Mouse (Mus musculus) CH12.LX (cell line): Measurements from ENCODE around the gene Scrn3. TPM values are rescaled to one million over a fixed set of nuclear protein-coding genes. Genes with fewer than 3 reads are reported as not detected.

ENCODE experiments used
- DNase-seq: peaks from one replicate; pipeline ENCODE4 v3.0.0-alpha.2; 2013; ENCODE audit errors: extremely low read depth
- H3K27ac ChIP-seq: 2 replicates; pipeline ENCODE4 v1.5.1; 2012; ENCODE audit warnings: low read depth, mild to moderate bottlenecking, control low read depth, moderate library complexity; ENCODE audit not compliant: insufficient read depth
- H3K27me3 ChIP-seq: replicated peaks from 2 replicates; pipeline ENCODE3; 2012; ENCODE audit warnings: inconsistent platforms
- H3K36me3 ChIP-seq, 2 experiments: replicated peaks in 1 of 2; 2 replicates each; pipeline versions ENCODE3 to v1.6.1; 2012; ENCODE audit warnings: inconsistent platforms in 1 of 2, low read length in 1 of 2, mild to moderate bottlenecking in 1 of 2, mixed read lengths in 1 of 2, moderate library complexity in 1 of 2; ENCODE audit not compliant: control insufficient read depth in 1 of 2, insufficient read depth in 1 of 2
- H3K4me1 ChIP-seq, 2 experiments: 2 replicates each; pipeline ENCODE4 v1.6.1; 2012; ENCODE audit warnings: inconsistent platforms in 1 of 2, moderate library complexity in 1 of 2; ENCODE audit not compliant: insufficient read depth in 2 of 2, control insufficient read depth in 1 of 2
- H3K4me2 ChIP-seq: 2 replicates; pipeline ENCODE4 v1.6.1; 2012; ENCODE audit warnings: low read depth, mild to moderate bottlenecking, control low read depth; ENCODE audit not compliant: poor library complexity, insufficient read depth, severe bottlenecking
- H3K4me3 ChIP-seq, 3 experiments: fragments of 150-350 bp in 1 of 3; sonication (generic) in 1 of 3; replicated peaks in 1 of 3; 2 replicates each; pipeline versions ENCODE3 to v1.5.1; 2011 to 2012; ENCODE audit warnings: low read depth in 2 of 3, low read length in 2 of 3, mild to moderate bottlenecking in 2 of 3, moderate library complexity in 2 of 3, control low read depth in 1 of 3, improper control_type of control experiment in 1 of 3, inconsistent platforms in 1 of 3, mixed read lengths in 1 of 3; ENCODE audit not compliant: poor library complexity in 1 of 3
- H3K79me2 ChIP-seq: replicated peaks from 2 replicates; pipeline ENCODE4 v1.6.1; 2012; ENCODE audit warnings: mild to moderate bottlenecking, moderate library complexity; ENCODE audit not compliant: control insufficient read depth, poor library complexity, insufficient read depth, severe bottlenecking; ENCODE audit errors: extremely low read depth
- H3K9ac ChIP-seq: 2 replicates; pipeline ENCODE4 v1.6.1; 2012; ENCODE audit warnings: low read depth, mild to moderate bottlenecking, control low read depth, moderate library complexity; ENCODE audit not compliant: insufficient read depth
- H3K9me3 ChIP-seq: replicated peaks from 2 replicates; pipeline ENCODE3; 2012; ENCODE audit warnings: low read length, inconsistent platforms, mixed read lengths
- BHLHE40 ChIP-seq: IDR thresholded peaks from 2 replicates; pipeline ENCODE4 v1.6.1; 2011; ENCODE audit warnings: mild to moderate bottlenecking, low read depth, low read length, improper control_type of control experiment
- CHD1 ChIP-seq: IDR thresholded peaks from 2 replicates; pipeline ENCODE4 v1.6.1; 2012; ENCODE audit warnings: low read depth, low read length, improper control_type of control experiment, inconsistent platforms
- CHD2 ChIP-seq: IDR thresholded peaks from 2 replicates; pipeline ENCODE4 v1.6.1; 2011; ENCODE audit warnings: low read length, improper control_type of control experiment
- E2F4 ChIP-seq: IDR thresholded peaks from 2 replicates; pipeline ENCODE4 v1.6.1; 2011; ENCODE audit warnings: low read depth, low read length, improper control_type of control experiment; ENCODE audit not compliant: insufficient replicate concordance
- ELF1 ChIP-seq: IDR thresholded peaks from 2 replicates; pipeline ENCODE4 v1.6.1; 2014; ENCODE audit warnings: low read depth, mild to moderate bottlenecking, inconsistent platforms, low read length, improper control_type of control experiment
- HCFC1 ChIP-seq: IDR thresholded peaks from 2 replicates; pipeline ENCODE4 v1.6.1; 2012; ENCODE audit warnings: low read depth, mild to moderate bottlenecking, inconsistent platforms, low read length, improper control_type of control experiment
- JUND ChIP-seq: conservative IDR thresholded peaks from 2 replicates; pipeline ENCODE4 v1.6.1; 2011; ENCODE audit warnings: low read depth, low read length, improper control_type of control experiment
- KAT2A ChIP-seq: IDR thresholded peaks from 2 replicates; pipeline ENCODE4 v1.6.1; 2012; ENCODE audit warnings: low read length, improper control_type of control experiment, inconsistent platforms; ENCODE audit not compliant: insufficient replicate concordance
- MAX ChIP-seq: IDR thresholded peaks from 2 replicates; pipeline ENCODE4 v1.6.1; 2011; ENCODE audit warnings: low read length, improper control_type of control experiment
- MAZ ChIP-seq: IDR thresholded peaks from 2 replicates; pipeline ENCODE4 v1.6.1; 2012; ENCODE audit warnings: low read depth, mild to moderate bottlenecking, inconsistent platforms, low read length, improper control_type of control experiment, moderate library complexity
- MEF2A ChIP-seq: IDR thresholded peaks from 2 replicates; pipeline ENCODE4 v1.6.1; 2014; ENCODE audit warnings: low read depth, mild to moderate bottlenecking, inconsistent platforms, low read length, improper control_type of control experiment, borderline replicate concordance
- MXI1 ChIP-seq: IDR thresholded peaks from 2 replicates; pipeline ENCODE4 v1.6.1; 2011; ENCODE audit warnings: mild to moderate bottlenecking, low read depth, low read length, improper control_type of control experiment
- MYC ChIP-seq: IDR thresholded peaks from 2 replicates; pipeline ENCODE4 v1.6.1; 2011; ENCODE audit warnings: low read depth, mild to moderate bottlenecking, improper control_type of control experiment, low read length
- NELFE ChIP-seq: IDR thresholded peaks from 2 replicates; pipeline ENCODE4 v1.6.1; 2011; ENCODE audit warnings: low read depth, low read length, improper control_type of control experiment
- NRF1 ChIP-seq: IDR thresholded peaks from 2 replicates; pipeline ENCODE4 v1.6.1; 2014; ENCODE audit warnings: low read depth, mild to moderate bottlenecking, inconsistent platforms, low read length, improper control_type of control experiment, moderate library complexity
- PAX5 ChIP-seq: IDR thresholded peaks from 2 replicates; pipeline ENCODE4 v1.6.1; 2012; ENCODE audit warnings: low read length, inconsistent platforms, mixed read lengths
- POLR2A ChIP-seq: IDR thresholded peaks from 2 replicates; pipeline ENCODE4 v1.6.1; 2011; ENCODE audit warnings: low read depth, mild to moderate bottlenecking, improper control_type of control experiment, low read length
- POLR2AphosphoS2 ChIP-seq: IDR thresholded peaks from 2 replicates; pipeline ENCODE4 v1.6.1; 2011; ENCODE audit warnings: low read depth, low read length, improper control_type of control experiment
- RAD21 ChIP-seq: IDR thresholded peaks from 2 replicates; pipeline ENCODE4 v1.6.1; 2011; ENCODE audit warnings: low read depth, mild to moderate bottlenecking, low read length, improper control_type of control experiment, moderate library complexity
- RCOR1 ChIP-seq: conservative IDR thresholded peaks from 2 replicates; pipeline ENCODE4 v1.6.1; 2012; ENCODE audit warnings: low read depth, mild to moderate bottlenecking, inconsistent platforms, low read length, improper control_type of control experiment
- SIN3A ChIP-seq: IDR thresholded peaks from 2 replicates; pipeline ENCODE4 v1.6.1; 2012; ENCODE audit warnings: low read length, improper control_type of control experiment, inconsistent platforms
- TBP ChIP-seq: conservative IDR thresholded peaks from 2 replicates; pipeline ENCODE4 v1.6.1; 2011; ENCODE audit warnings: low read depth, low read length, improper control_type of control experiment
- TCF12 ChIP-seq: IDR thresholded peaks from 2 replicates; pipeline ENCODE4 v1.6.1; 2014; ENCODE audit warnings: low read depth, mild to moderate bottlenecking, inconsistent platforms, low read length, improper control_type of control experiment
- UBTF ChIP-seq: IDR thresholded peaks from 2 replicates; pipeline ENCODE4 v1.6.1; 2012; ENCODE audit warnings: low read depth, mild to moderate bottlenecking, inconsistent platforms, low read length, improper control_type of control experiment, moderate library complexity
- ZKSCAN1 ChIP-seq: IDR thresholded peaks from 2 replicates; pipeline ENCODE4 v1.6.1; 2012; ENCODE audit warnings: low read depth, inconsistent platforms, low read length, improper control_type of control experiment, borderline replicate concordance
- ZMIZ1 ChIP-seq: IDR thresholded peaks from 2 replicates; pipeline ENCODE4 v1.6.1; 2012; ENCODE audit warnings: low read depth, mild to moderate bottlenecking, inconsistent platforms, low read length, improper control_type of control experiment
- ZNF384 ChIP-seq: IDR thresholded peaks from 2 replicates; pipeline ENCODE4 v1.6.1; 2012; ENCODE audit warnings: low read depth, low read length, improper control_type of control experiment, inconsistent platforms
- dilution Hi-C: fragments of 300-500 bp; cut with MboI; formaldehyde crosslinking; loops from 2 replicates; pipeline ENCODE4 v1.14.3; 2020; ENCODE audit warnings: low sequenced_read_pairs; ENCODE audit not compliant: extremely low pct_unique_long_range_greater_than_20kb, extremely low pct_ligation_motif_present
- in situ Hi-C: fragments of 300-500 bp; cut with MboI; formaldehyde crosslinking; loops from 3 replicates; pipeline ENCODE4 v1.14.3; 2019; ENCODE audit warnings: low sequenced_read_pairs, low pct_ligation_motif_present, low pct_unique_long_range_greater_than_20kb, mixed read lengths
- polyA plus RNA-seq: library from polyadenylated mRNA; unstranded; fragments of >175 nt; gene quantifications from 2 replicates; pipeline ENCODE4 v1.2.1, GENCODE M21; 2012; ENCODE audit warnings: low read depth; ENCODE audit not compliant: insufficient read length
- total RNA-seq, 2 experiments: library from RNA; depleted of rRNA; stranded (reverse); fragments of 300-350 nt in 1 of 2; fragments of >200 nt in 1 of 2; gene quantifications; 2 replicates each; pipeline ENCODE4 v1.2.3; 2012 to 2014

Scrn3 gene
- total and polyA plus RNA-seq, 3 experiments, result 6.6 to 14.8 (median 11.1) TPM

DNA sequence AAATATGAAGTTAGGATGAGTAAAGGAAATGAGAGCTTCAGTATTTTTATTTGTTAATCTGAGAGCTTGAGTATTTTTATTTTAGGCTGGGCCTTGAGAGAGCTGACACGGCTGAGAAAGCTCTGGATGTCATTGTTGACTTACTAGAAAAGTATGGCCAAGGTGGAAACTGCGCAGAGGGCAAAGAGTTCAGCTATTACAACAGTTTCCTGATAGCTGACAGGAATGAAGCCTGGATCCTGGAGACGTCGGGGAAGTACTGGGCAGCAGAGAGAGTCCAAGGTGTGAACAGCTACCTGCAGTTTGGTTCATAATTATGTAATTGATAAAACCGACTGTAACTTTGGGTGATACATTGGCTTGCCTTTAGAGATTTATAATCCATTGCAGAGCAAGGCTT lies 6.8 kb downstream of the Scrn3 start:
- no peak overlapping the region for H3K4me2 ChIP-seq
- no peaks in the 10 kb centered on the region for H3K79me2 ChIP-seq
- H3K27me3 ChIP-seq, result no peaks in the 10 kb centered on the region
- no peak for DNase-seq
- no peak for TF ChIP-seq MAX
- TF ChIP-seq E2F4, result no peak
- no peak for TF ChIP-seq MAZ
- no peak for TF ChIP-seq TCF12
- TF ChIP-seq BHLHE40, result no peak
- TF ChIP-seq ZMIZ1, result no peak
- TF ChIP-seq CHD2, result no peak
- TF ChIP-seq MXI1, result no peak
- no peak for TF ChIP-seq RAD21
- TF ChIP-seq MEF2A, result no peak
- in situ Hi-C loops (loop anchor here (10.0 kb wide), 1 partner anchor 86 kb away; no protein-coding TSS in a partner anchor), dilution Hi-C loops (no loop called here)
- H3K9ac ChIP-seq, result no peak overlapping the region
- no peak overlapping the region for H3K27ac ChIP-seq
- no peak overlapping the region for H3K4me3 ChIP-seq
- H3K36me3 ChIP-seq, result peaks cover 5 to 41% of the 10 kb centered on the region in 2 experiments
- H3K4me1 ChIP-seq, result peaks cover 3 to 21% of the 10 kb centered on the region in 2 experiments; a peak in 3 of 4 replicates
- H3K9me3 ChIP-seq, result no peaks in the 10 kb centered on the region

DNA sequence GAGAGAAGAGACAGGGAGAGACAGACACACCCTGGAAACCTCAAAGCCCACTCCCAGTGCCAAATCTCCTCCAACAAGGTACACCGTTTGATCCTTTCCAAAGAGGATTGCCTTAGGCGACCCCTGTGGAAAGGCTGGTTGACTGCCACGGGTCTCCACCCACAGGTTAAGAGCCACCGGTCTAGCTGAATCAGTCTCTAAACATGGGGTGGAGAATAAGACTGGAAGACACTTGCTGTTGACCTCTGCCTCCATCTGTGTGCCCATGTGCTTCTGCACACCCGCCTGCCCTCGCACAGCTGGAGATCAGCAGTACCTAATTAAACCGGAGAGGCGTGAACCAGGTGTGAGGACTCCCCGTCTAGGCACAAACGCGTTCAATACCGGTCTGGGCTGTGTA lies 10.6 kb downstream of the Scrn3 start:
- dilution Hi-C loops, result no loop called here
- DNase-seq, result no peak
- in situ Hi-C loops, result no loop called here
- Histone ChIP-seq H3K79me2 (no peaks in the 10 kb centered on the region), H3K27me3 (no peaks in the 10 kb centered on the region), H3K4me1 (peaks cover 3 to 8% of the 10 kb centered on the region in 2 experiments; a peak in 2 of 4 replicates), H3K9ac (no peak overlapping the region), H3K4me2 (no peak overlapping the region), H3K9me3 (no peaks in the 10 kb centered on the region), H3K36me3 (peaks cover 5 to 39% of the 10 kb centered on the region in 2 experiments), H3K4me3 (no peak overlapping the region), H3K27ac (no peak overlapping the region)
- TF ChIP-seq POLR2A (no peak), TCF12 (no peak), JUND (no peak), SIN3A (no peak), MYC (no peak), PAX5 (no peak)

DNA sequence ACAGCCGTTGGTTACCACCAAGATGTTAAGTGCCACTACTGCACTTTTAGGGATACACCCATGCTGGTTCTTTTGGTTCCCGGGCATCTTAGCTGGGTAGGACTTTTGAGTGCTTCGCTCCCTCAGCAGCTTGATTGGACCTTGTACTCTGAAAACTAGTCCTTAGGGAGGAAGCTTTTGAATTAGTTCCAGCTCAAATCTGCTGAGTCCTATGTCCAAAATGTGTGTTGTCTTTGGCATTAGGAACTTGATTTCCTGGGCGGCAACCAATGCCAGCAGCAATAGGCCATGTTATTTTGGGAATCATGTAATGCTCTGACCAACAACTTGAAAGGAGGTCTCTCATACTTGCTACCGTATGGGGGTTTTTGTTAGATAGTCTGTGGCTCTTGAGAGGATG lies 13.5 kb downstream of the Scrn3 start:
- Histone ChIP-seq H3K4me2 (no peak overlapping the region), H3K27me3 (no peaks in the 10 kb centered on the region), H3K4me3 (no peak overlapping the region), H3K4me1 (peaks cover 3 to 8% of the 10 kb centered on the region in 2 experiments; a peak in 2 of 4 replicates), H3K36me3 (peaks cover 0 to 26% of the 10 kb centered on the region in 2 experiments), H3K9me3 (no peaks in the 10 kb centered on the region), H3K9ac (no peak overlapping the region), H3K27ac (no peak overlapping the region)
- in situ Hi-C loops, result no loop called here
- TF ChIP-seq CHD1, result no peak
- no peak for TF ChIP-seq ZKSCAN1
- TF ChIP-seq POLR2A, result no peak
- no peak for TF ChIP-seq NRF1
- no peak for TF ChIP-seq MEF2A
- TF ChIP-seq SIN3A, result no peak
- no peak for TF ChIP-seq RCOR1
- TF ChIP-seq POLR2AphosphoS2, result no peak
- no peak for TF ChIP-seq PAX5
- no peak for TF ChIP-seq RAD21
- TF ChIP-seq ZNF384, result no peak
- TF ChIP-seq HCFC1, result no peak
- no peak for TF ChIP-seq JUND
- TF ChIP-seq ELF1, result no peak
- no peak for TF ChIP-seq UBTF
- TF ChIP-seq KAT2A, result no peak
- TF ChIP-seq MAZ, result no peak
- no peak for TF ChIP-seq TBP
- no peak for TF ChIP-seq NELFE
- TF ChIP-seq, all 38 proteins: peak for 0
- no peaks in the 10 kb centered on the region for H3K79me2 ChIP-seq
- dilution Hi-C loops, result no loop called here
- DNase-seq, result no peak
